Mouse (Mus musculus) megakaryocyte, embryonic 14.5 days (primary cell): ENCODE data around the gene Bhlhe40. TPM values are rescaled to one million over a fixed set of nuclear protein-coding genes. Genes with fewer than 3 reads are reported as not detected.
A peak's percentile ranks its signal among the peaks of the same experiment; 100 is the strongest.

ENCODE experiments used
- H3K27me3 ChIP-seq: replicated peaks from 2 replicates; pipeline ENCODE3; 2012; ENCODE audit warnings: inconsistent platforms
- H3K36me3 ChIP-seq: replicated peaks from 2 replicates; pipeline ENCODE3; 2012; ENCODE audit warnings: low read length, inconsistent platforms, mixed read lengths
- H3K4me1 ChIP-seq: 2 replicates; pipeline ENCODE4 v1.6.1; 2012; ENCODE audit warnings: inconsistent platforms
- H3K4me3 ChIP-seq: replicated peaks from 2 replicates; pipeline ENCODE3; 2012; ENCODE audit warnings: moderate library complexity, mild to moderate bottlenecking, inconsistent platforms
- H3K9me3 ChIP-seq: 2 replicates; pipeline ENCODE4 v1.6.1; 2012; ENCODE audit warnings: inconsistent platforms
- FLI1 ChIP-seq: IDR thresholded peaks from 2 replicates; pipeline ENCODE4 v1.6.1; 2012; ENCODE audit warnings: low read length, inconsistent platforms, mixed read lengths
- GATA1 ChIP-seq: IDR thresholded peaks from 3 replicates; pipeline ENCODE4 v1.6.1; 2012; ENCODE audit warnings: mixed read lengths, low read length, inconsistent platforms, borderline replicate concordance
- polyA plus RNA-seq: library from polyadenylated mRNA; stranded (reverse); fragments of >175 nt; gene quantifications from 2 replicates; pipeline ENCODE4 v1.2.3, GENCODE M21; 2012; ENCODE audit warnings: low replicate concordance; ENCODE audit not compliant: insufficient read depth

Gene Bhlhe40
- polyA plus RNA-seq, 1 experiment: 24.0 TPM

DNA sequence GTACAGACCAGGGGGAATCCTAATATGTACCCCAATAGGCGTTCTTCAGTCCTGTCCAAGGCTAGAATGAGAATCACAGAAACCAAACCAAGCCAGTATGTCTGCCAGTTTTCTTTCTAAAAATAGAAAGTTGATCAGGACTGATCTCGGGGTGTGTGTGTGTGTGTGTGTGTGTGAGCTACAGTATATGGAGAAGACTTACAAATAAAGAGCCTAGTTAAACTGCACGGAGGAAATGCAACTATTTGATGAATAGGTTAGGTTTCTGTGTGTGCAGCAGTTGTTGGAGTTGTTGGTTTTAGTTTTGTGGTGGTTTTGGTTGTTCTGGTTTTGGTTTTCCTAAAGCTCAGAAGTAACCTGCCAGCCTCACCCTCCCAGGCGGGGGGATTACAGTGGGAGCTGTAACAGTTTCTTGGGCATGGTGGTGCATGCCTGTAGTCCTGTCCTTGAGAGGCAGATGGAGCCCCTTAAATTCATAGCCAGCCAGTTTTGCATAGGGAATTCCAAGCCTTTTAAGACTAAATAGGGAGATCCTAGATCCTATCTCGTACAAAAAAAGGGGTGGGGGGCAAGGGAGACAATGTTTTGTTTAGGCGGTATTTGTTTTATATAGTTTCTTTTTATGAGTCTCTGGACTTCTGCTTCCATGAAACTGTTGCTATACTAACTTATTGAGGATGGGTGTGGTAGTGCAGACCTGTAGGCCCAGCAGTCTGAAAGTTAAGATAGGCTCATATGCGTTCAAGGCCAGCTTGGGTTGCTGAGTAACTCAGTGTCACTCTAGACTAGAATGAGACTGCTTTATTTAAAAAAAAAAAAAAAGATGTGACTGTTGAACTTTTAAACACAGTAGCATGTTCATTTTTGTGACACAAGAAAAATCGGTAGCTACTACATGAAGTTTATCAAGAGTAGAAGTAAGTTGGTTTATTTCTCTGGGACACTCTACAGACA lies 3.1 kb downstream of the Bhlhe40 start:
- Histone ChIP-seq H3K9me3 (no peaks in the 10 kb centered on the region), H3K4me3 (peak overlapping the region; percentile 93), H3K36me3 (peaks cover 44% of the 10 kb centered on the region), H3K4me1 (peaks cover 82% of the 10 kb centered on the region), H3K27me3 (no peaks in the 10 kb centered on the region)
- TF ChIP-seq FLI1 (no peak), GATA1 (no peak)

DNA sequence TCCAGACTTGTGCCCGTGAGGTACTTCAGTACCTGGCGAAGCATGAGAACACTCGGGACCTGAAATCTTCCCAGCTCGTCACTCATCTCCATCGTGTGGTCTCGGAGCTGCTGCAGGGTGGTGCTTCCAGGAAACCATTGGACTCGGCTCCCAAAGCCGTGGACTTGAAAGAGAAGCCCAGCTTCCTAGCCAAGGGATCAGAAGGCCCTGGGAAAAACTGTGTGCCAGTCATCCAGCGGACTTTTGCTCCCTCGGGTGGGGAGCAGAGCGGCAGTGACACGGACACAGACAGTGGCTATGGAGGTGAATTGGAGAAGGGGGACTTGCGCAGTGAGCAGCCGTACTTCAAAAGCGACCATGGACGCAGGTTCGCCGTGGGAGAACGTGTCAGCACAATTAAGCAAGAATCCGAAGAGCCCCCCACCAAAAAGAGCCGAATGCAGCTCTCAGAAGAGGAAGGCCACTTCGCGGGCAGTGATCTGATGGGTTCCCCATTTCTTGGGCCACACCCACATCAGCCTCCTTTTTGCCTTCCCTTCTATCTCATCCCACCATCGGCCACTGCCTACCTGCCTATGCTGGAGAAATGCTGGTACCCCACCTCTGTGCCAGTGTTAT lies 4.2 kb downstream of the Bhlhe40 start:
- Histone ChIP-seq H3K9me3 (no peaks in the 10 kb centered on the region), H3K27me3 (no peaks in the 10 kb centered on the region), H3K4me1 (peaks cover 84% of the 10 kb centered on the region), H3K36me3 (peaks cover 44% of the 10 kb centered on the region), H3K4me3 (peak overlapping the region; percentile 79)
- TF ChIP-seq GATA1 (no peak), FLI1 (no peak)

DNA sequence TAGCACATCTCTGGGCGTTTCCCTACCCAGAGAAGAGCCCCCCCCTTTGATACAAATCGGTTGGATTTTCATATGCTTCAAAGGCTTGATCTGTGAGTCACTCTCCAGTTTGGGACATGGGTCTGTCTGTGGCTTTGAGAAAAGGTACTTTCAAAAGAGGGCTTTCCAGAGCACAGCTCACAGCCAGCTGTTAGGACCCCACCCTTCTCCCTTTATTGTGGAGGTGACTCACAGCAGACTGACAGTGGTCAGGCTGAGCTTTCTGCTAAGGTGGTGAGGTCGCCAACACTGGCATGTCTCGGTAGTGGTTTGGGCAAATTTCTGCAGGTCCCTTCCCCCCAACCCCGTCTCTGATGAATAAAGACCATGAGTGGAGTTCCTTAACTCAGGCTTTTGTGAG lies 5.2 kb downstream of the Bhlhe40 start:
- Histone ChIP-seq H3K4me3 (peak overlapping the region; percentile 74), H3K27me3 (no peaks in the 10 kb centered on the region), H3K9me3 (no peaks in the 10 kb centered on the region), H3K4me1 (peaks cover 92% of the 10 kb centered on the region), H3K36me3 (peaks cover 44% of the 10 kb centered on the region)
- TF ChIP-seq FLI1 (no peak), GATA1 (no peak)

DNA sequence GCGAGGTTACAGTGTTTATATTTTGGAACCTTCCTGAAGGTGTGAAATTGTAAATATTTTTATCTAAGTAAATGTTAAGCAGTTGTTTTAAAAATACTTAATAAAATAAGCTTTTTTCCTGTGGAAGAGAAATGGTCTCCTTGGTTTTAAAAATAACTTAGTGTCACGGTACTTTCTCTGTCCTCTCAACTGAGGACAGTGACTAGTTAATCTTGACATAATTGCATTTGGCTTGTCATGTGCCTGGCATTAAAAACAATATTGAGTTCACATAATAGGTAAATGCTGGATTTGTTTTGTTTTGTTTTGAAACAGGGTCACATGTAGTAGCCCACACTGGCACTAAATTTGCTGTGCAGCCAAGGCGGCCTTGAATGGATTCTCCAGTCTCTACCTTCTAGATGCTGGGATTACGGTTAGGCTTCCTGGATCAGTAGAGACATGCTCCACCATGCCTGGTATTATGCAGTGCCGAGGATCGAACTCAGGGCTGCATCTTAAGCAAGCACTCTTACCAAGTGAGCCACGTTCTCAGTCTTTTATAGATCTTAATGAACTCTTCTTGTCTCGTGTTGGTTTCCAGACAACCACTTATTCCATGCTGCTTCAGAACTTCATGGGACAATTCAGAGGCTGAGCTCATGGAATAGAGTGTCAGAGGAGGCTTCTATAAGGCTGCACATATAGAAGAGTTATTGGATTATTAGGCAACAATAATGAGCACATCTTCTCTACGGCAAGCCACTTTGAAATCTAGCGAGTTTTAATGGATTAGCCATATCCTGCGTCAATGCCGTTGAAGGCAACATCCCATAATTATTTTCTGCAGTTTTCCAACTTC lies 6.4 kb downstream of the Bhlhe40 start:
- Histone ChIP-seq H3K9me3 (no peaks in the 10 kb centered on the region), H3K27me3 (no peaks in the 10 kb centered on the region), H3K4me3 (peak overlapping the region; percentile 25), H3K36me3 (peaks cover 44% of the 10 kb centered on the region), H3K4me1 (peaks cover 88% of the 10 kb centered on the region)
- TF ChIP-seq FLI1: no peak

DNA sequence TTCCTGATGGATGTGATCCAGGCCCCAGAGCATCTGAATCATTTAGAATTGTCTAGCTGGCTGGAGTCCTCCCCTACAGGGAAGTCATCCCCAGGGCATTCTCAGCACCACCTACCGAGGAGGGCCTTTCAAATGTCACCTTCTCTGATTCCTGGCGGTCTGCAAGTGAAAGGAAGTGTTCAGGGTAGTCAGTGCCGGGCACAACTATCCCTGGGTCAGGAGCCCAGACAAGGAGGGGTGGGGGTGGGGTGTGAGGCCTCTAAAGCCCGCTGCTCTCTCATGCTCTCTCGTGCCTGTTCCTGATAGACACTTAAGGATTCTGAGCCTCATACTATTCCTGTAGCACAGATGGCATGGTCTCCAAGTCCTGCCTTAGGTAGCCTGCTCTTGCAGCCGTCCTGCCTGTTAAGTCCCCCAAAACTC lies 7.2 kb downstream of the Bhlhe40 start:
- peaks cover 84% of the 10 kb centered on the region for H3K4me1 ChIP-seq
- peaks cover 44% of the 10 kb centered on the region for H3K36me3 ChIP-seq
- no peak for TF ChIP-seq GATA1
- TF ChIP-seq FLI1: no peak

DNA sequence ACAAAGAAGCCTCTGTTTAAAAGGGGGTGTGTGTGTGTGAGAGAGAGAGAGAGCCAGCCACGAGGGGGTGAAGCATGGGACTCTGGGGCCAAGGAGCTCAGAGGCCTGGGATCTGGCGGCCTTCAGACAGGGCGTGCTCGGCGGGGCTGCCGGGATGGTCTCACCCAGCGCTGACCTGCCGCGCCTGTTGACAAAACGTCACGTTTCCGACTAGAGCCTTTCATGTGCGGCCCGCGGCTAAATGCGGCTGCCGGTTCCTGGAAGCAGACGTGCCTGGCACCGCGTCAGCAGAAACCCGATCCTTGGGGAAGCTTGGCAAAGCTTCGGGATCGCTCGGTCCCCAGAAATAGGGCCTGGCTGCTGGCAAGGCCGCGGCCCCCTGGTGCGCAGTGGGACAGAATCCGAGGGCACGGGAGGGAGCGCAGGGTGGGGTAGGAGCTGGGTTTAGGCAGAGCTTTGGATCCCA lies 7.9 kb downstream of the Bhlhe40 start:
- Histone ChIP-seq H3K27me3 (no peaks in the 10 kb centered on the region), H3K9me3 (no peaks in the 10 kb centered on the region), H3K4me1 (peaks cover 76% of the 10 kb centered on the region), H3K4me3 (peak overlapping the region; percentile 89), H3K36me3 (peaks cover 36% of the 10 kb centered on the region)
- TF ChIP-seq GATA1 (no peak), FLI1 (no peak)

More for the DNA sequence above, 7.2 kb downstream of the Bhlhe40 start:
- Histone ChIP-seq H3K4me3 (peak overlapping the region; percentile 89), H3K9me3 (no peaks in the 10 kb centered on the region), H3K27me3 (no peaks in the 10 kb centered on the region)

DNA sequence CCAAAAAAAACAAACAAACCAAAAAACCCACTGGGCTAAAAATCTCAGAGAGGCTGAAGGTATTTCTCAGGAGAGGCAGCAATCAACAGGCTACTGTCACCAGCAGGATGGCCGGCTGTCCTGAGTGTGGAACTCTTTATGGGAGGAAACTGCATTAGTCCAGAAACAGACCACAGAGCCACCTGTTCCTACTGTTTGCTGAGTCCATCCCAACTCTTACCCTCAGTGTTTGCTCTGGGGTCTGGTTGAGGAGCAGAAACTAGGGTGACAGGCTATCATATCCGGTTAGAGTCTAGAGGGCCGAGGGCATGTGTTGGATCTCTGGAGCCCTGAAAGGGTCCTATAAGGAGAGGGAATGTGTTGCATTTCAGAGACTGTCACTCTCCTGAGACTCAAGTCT lies 9.8 kb downstream of the Bhlhe40 start:
- no peak overlapping the region for H3K4me3 ChIP-seq
- peaks cover 57% of the 10 kb centered on the region for H3K4me1 ChIP-seq
- no peak for TF ChIP-seq FLI1
- no peak for TF ChIP-seq GATA1
- peaks cover 20% of the 10 kb centered on the region for H3K36me3 ChIP-seq
- no peaks in the 10 kb centered on the region; the same call in 1 of the 2 replicates for H3K9me3 ChIP-seq
- H3K27me3 ChIP-seq: no peaks in the 10 kb centered on the region

DNA sequence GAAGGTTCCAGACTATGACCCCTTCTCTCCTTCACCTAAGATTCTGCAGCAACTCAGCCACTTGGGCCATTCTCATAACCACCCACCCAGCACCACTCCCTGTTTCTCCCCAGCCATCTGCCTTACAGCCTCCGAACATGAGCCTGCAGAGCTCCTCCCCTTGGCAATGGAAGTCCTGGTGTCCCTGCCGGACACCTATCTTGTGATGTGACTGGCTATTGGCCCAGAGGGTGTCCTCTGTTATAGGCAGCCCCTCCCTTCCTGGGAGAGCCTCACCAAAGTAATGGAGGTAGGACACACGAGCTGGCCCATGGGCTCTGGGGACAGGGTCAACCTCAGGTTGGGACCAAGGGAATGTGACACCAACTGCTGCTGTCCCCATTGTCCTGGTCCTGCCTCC lies 10.4 kb downstream of the Bhlhe40 start:
- Histone ChIP-seq H3K9me3 (peaks cover 3% of the 10 kb centered on the region; the same call in 1 of the 2 replicates), H3K4me1 (peaks cover 51% of the 10 kb centered on the region), H3K27me3 (no peaks in the 10 kb centered on the region), H3K36me3 (peaks cover 16% of the 10 kb centered on the region), H3K4me3 (no peak overlapping the region)
- no peak for TF ChIP-seq GATA1

DNA sequence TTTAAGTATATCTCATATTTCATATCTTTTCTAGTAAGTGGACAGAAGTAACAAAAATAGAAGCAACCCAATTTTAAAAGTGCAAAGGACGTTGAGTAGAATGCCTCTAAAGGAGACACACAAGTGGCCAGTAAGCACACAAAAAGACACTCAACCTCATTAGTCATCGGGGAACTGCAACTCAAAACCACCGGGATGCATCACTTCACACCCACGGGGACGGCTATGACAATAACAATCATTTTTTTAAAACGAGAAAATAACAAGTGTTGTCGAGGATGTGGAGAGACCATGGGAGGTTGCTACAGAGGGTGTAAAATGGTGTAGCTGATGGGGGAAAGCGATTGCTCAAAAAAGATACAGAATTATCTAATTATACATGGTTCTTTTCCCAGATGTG lies 11.7 kb downstream of the Bhlhe40 start:
- no peak for TF ChIP-seq FLI1
- no peak for TF ChIP-seq GATA1

More for the DNA sequence above, 11.7 kb downstream of the Bhlhe40 start:
- Histone ChIP-seq H3K9me3 (peaks cover 3% of the 10 kb centered on the region; the same call in 1 of the 2 replicates), H3K27me3 (no peaks in the 10 kb centered on the region), H3K4me1 (peaks cover 49% of the 10 kb centered on the region), H3K4me3 (no peak overlapping the region), H3K36me3 (peaks cover 6% of the 10 kb centered on the region)
